Mouse (Mus musculus) stomach, postnatal 0 days (tissue): Measurements from ENCODE around the gene Rplp1. TPM values are rescaled to one million over a fixed set of nuclear protein-coding genes. Genes with fewer than 3 reads are reported as not detected.

Experiments used
- ATAC-seq: fragments of 200-750 bp; cut with Nextera tagmentation; 2 replicates; pipeline ENCODE4 v1.8.0; 2017; ENCODE audit not compliant: low FRiP score, low TSS enrichment
- DNase-seq: peaks from one replicate; pipeline ENCODE4 v3.0.0-alpha.2; 2016; ENCODE audit warnings: low spot score
- H3K27ac ChIP-seq: fragments of 300-500 bp; sonication (generic); replicated peaks from 2 replicates; pipeline ENCODE4 v1.5.1; 2014; ENCODE audit warnings: mild to moderate bottlenecking, control low read depth
- H3K27me3 ChIP-seq: fragments of 300-500 bp; sonication (generic); 2 replicates; pipeline ENCODE4 v1.6.1; 2014; ENCODE audit warnings: low read length; ENCODE audit not compliant: control insufficient read depth, insufficient read depth
- H3K36me3 ChIP-seq: fragments of 300-500 bp; sonication (generic); 2 replicates; pipeline ENCODE4 v1.6.1; 2014; ENCODE audit warnings: low read length, mixed read lengths; ENCODE audit not compliant: control insufficient read depth, insufficient read depth
- H3K4me1 ChIP-seq: fragments of 300-500 bp; sonication (generic); replicated peaks from 2 replicates; pipeline ENCODE4 v1.6.1; 2014; ENCODE audit warnings: antibody characterized with exemption; ENCODE audit not compliant: control insufficient read depth, insufficient read depth
- H3K4me2 ChIP-seq: fragments of 300-500 bp; sonication (generic); replicated peaks from 2 replicates; pipeline ENCODE4 v1.6.1; 2014; ENCODE audit warnings: low read depth, mild to moderate bottlenecking, control low read depth, moderate library complexity
- H3K4me3 ChIP-seq: fragments of 300-500 bp; sonication (generic); 2 replicates; pipeline ENCODE4 v1.5.1; 2014; ENCODE audit warnings: low read depth, low read length, control low read depth
- H3K9ac ChIP-seq: fragments of 300-500 bp; sonication (generic); 2 replicates; pipeline ENCODE4 v1.6.1; 2014; ENCODE audit warnings: mild to moderate bottlenecking, low read length, control low read depth, mixed read lengths
- H3K9me3 ChIP-seq: fragments of 300-500 bp; sonication (generic); 2 replicates; pipeline ENCODE4 v1.6.1; 2016; ENCODE audit warnings: low read length; ENCODE audit not compliant: control insufficient read depth
- CTCF ChIP-seq: IDR thresholded peaks from 2 replicates; pipeline ENCODE4 v1.5.1; 2016; ENCODE audit warnings: antibody characterized with exemption, low read depth, mild to moderate bottlenecking, moderate library complexity
- EP300 ChIP-seq: optimal IDR thresholded peaks from 2 replicates; pipeline ENCODE3; 2016; ENCODE audit warnings: antibody characterized with exemption
- whole genome bisulfite sequencing: fragments of 180-500 bp; shearing (Covaris S2); extraction: QIAGEN DNeasy Blood & Tissue Kit; methylation state at CpG from one replicate; pipeline ENCODE4 v1.1.7; 2014; 5-methylcytosine and 5-hydroxymethylcytosine counted together
- polyA plus RNA-seq: library from polyadenylated mRNA; unstranded; fragments of >200 nt; fragmentation: Nextera tagmentation; extraction: Ambion mirVana; gene quantifications from 2 replicates; pipeline ENCODE4 v1.2.1, GENCODE M21; 2015

Gene Rplp1
- polyA plus RNA-seq, 1 experiment from 2014 or later, result 1,491 TPM

- Histone ChIP-seq H3K4me2 (no peak overlapping the region), H3K27ac (no peak overlapping the region), H3K4me1 (no peaks in the 10 kb centered on the region), H3K9ac (no peak overlapping the region), H3K36me3 (no peaks in the 10 kb centered on the region), H3K9me3 (no peaks in the 10 kb centered on the region), H3K4me3 (no peak overlapping the region), H3K27me3 (no peaks in the 10 kb centered on the region)
- 68% methylated on average over 8 of the region's 8 CpGs for WGBS
- ATAC-seq, result no peak
- DNase-seq, result no peak
- TF ChIP-seq EP300, result no peak
- no peak for TF ChIP-seq CTCF
These were observed 24.5 kb downstream of the Rplp1 start for GRCm38 (mm10) chr9:61889855-61890254.

DNA sequence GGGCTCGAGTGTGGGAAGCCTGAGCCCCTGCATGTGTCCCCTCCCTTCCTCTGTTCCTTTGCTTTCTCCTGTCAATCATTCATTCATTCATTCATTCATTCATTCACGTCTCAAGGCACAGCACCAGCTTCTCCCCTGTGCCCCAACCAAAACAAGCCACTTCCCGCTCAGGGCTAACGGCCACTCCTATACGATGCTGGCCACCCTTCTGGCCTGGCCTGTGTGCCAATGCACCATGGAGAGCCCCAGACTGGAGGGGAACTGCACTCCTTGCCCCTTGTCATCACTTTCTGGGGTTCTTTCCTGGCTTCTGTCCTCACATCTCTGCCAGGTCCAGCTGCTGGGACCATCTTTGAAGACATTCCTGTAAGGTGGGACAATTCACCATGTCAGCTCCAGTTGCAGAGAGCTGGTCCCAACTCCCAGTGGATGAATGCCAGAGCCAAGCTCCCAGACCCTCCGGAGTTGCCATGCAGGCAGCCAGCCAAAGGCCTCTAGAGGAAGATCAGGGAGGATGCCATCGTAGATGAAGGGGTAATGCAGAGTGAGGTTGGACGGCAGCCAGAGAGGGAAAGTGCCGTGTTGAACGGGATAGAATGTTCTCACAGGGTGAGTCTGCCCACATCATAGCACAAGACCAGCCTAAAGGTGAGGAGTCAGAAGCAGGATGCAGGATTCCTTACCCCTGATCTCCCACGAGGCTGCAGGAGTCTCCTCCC is 26.5 kb downstream of the Rplp1 start:
- H3K9ac ChIP-seq, result no peak overlapping the region
- no peak overlapping the region for H3K4me3 ChIP-seq
- no peaks in the 10 kb centered on the region for H3K9me3 ChIP-seq
- 54% methylated on average over 11 of the region's 11 CpGs for WGBS
- no peak overlapping the region for H3K27ac ChIP-seq
- H3K4me1 ChIP-seq, result no peaks in the 10 kb centered on the region
- DNase-seq (no peak), ATAC-seq (no peak)
- no peaks in the 10 kb centered on the region for H3K27me3 ChIP-seq
- H3K4me2 ChIP-seq, result no peak overlapping the region
- TF ChIP-seq EP300, result no peak
- TF ChIP-seq CTCF, result no peak
- H3K36me3 ChIP-seq, result no peaks in the 10 kb centered on the region

GRCm38 (mm10) chr9:61885964-61886363 is 28.4 kb downstream of the Rplp1 start:
- H3K9ac ChIP-seq, result no peak overlapping the region
- no peak for TF ChIP-seq CTCF
- TF ChIP-seq EP300, result no peak
- 76% methylated on average over 7 of the region's 7 CpGs for WGBS
- no peak overlapping the region for H3K4me3 ChIP-seq
- ATAC-seq (no peak), DNase-seq (no peak)
- no peak overlapping the region for H3K27ac ChIP-seq
- no peak overlapping the region for H3K4me2 ChIP-seq
- H3K36me3 ChIP-seq, result no peaks in the 10 kb centered on the region
- H3K9me3 ChIP-seq, result no peaks in the 10 kb centered on the region
- no peaks in the 10 kb centered on the region for H3K27me3 ChIP-seq
- H3K4me1 ChIP-seq, result no peaks in the 10 kb centered on the region

GRCm38 (mm10) chr9:61884936-61885335 is 29.4 kb downstream of the Rplp1 start:
- 68% methylated on average over 13 of the region's 13 CpGs for WGBS
- Histone ChIP-seq H3K36me3 (no peaks in the 10 kb centered on the region), H3K27ac (no peak overlapping the region), H3K4me3 (no peak overlapping the region), H3K4me1 (no peaks in the 10 kb centered on the region), H3K9ac (no peak overlapping the region), H3K4me2 (no peak overlapping the region), H3K27me3 (no peaks in the 10 kb centered on the region), H3K9me3 (no peaks in the 10 kb centered on the region)
- ATAC-seq (no peak), DNase-seq (no peak)
- TF ChIP-seq EP300 (no peak), CTCF (no peak)

DNA sequence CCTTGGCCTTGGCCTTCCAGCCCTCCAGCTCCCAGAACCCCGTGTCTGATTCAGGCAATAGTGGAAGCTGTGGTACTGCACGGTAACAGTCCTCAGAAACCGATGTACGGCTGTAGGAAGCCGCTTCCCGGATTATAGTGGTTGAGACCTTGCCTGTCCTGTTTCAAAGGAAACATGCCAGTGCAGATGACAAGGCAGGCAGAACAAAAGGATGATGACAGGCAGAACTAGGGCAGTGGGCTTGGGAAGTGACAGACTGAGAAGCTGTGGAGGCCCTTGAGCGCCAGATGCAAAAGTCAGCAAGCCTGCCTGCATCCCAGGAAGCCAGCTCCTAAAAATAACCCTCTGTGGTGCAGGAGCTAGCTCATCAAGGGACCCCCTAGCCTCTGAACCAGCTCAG is 30.0 kb downstream of the Rplp1 start:
- Histone ChIP-seq H3K4me1 (no peaks in the 10 kb centered on the region), H3K27me3 (no peaks in the 10 kb centered on the region), H3K4me3 (no peak overlapping the region), H3K9ac (no peak overlapping the region), H3K27ac (no peak overlapping the region), H3K36me3 (no peaks in the 10 kb centered on the region), H3K9me3 (no peaks in the 10 kb centered on the region), H3K4me2 (no peak overlapping the region)
- 81% methylated on average over 7 of the region's 7 CpGs for WGBS
- TF ChIP-seq CTCF (no peak), EP300 (no peak)
- ATAC-seq, result no peak
- no peak for DNase-seq

GRCm38 (mm10) chr9:61882179-61882578 is 32.2 kb downstream of the Rplp1 start:
- H3K36me3 ChIP-seq, result no peaks in the 10 kb centered on the region
- DNase-seq (no peak), ATAC-seq (no peak)
- no peaks in the 10 kb centered on the region for H3K4me1 ChIP-seq
- no peak overlapping the region for H3K9ac ChIP-seq
- no peak overlapping the region for H3K4me2 ChIP-seq
- no peak overlapping the region for H3K27ac ChIP-seq
- WGBS, result 72% methylated on average over 3 of the region's 3 CpGs
- H3K27me3 ChIP-seq, result no peaks in the 10 kb centered on the region; the same call in 1 of the 2 replicates
- TF ChIP-seq CTCF (no peak), EP300 (no peak)
- no peaks in the 10 kb centered on the region for H3K9me3 ChIP-seq
- H3K4me3 ChIP-seq, result no peak overlapping the region
